Mouse (Mus musculus) lung, postnatal 25 days (tissue): ENCODE data around the gene Vwa3b.

ENCODE experiments used
- DNase-seq: peaks from one replicate; pipeline ENCODE4 v3.0.0; 2022; ENCODE audit warnings: low spot score

The Vwa3b gene

GRCm38 (mm10) chr1:37063841-37064240 lies 37.4 kb downstream of the Vwa3b start:
- no peak for DNase-seq

DNA sequence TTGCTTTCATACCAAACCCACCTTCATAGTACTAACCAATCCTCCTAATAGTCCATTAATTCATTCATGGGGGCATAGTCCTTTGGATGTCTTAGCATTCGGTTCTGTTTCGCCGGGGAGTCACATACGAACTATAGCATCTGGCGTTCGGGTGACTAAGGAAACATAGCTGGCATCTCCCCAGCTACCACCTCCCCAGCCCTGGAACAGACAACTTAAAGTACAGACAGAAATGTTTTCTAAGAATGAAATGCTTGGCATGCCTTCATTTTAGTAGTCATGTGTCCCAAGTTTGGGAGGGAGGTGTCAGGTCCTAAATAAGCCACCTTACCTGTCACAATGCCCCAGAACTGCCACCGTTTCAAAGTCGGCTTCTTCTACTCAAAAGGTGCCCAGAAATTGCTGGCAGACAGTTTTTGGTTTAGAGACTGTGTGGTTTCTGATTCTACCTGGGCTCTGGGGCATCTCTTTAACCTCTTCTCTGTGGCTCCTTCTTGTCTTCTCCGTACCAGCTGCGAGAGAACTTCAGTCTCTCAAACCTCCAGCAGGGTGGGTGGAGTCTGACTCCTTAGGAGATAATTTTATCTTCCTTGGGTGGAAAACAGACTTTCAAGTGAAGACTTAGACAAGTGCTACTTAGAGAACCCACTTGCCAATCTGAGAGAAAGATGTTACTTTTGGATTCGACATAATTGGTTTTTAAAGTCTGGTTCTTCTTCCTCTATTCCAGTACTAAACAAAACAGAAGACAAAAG lies 39.4 kb downstream of the Vwa3b start:
- no peak for DNase-seq

- DNase-seq = no peak
Observed at GRCm38 (mm10) chr1:37075759-37076158, 49.4 kb downstream of the Vwa3b start.

DNA sequence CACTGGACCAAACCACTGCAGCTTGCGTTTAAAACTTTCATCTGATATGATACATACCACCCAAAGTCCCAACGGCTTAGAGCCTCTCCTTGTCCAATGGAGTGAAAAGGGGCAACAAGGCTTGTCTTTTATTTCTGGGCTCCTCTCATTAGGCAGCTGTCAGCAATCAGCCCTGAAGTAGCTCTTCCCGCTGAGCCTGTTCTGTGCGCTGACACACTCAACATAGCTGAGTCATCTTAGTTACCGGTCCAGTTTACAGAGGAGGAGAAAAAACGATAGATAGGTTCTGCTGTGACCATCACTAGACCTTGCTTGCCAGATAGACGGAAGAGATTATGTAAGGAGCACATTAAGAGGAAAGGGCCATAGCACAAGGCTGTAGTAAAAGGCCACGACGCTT lies 50.9 kb downstream of the Vwa3b start:
- DNase-seq = no peak

GRCm38 (mm10) chr1:37077955-37078549 lies 51.7 kb downstream of the Vwa3b start:
- no peak for DNase-seq

DNA sequence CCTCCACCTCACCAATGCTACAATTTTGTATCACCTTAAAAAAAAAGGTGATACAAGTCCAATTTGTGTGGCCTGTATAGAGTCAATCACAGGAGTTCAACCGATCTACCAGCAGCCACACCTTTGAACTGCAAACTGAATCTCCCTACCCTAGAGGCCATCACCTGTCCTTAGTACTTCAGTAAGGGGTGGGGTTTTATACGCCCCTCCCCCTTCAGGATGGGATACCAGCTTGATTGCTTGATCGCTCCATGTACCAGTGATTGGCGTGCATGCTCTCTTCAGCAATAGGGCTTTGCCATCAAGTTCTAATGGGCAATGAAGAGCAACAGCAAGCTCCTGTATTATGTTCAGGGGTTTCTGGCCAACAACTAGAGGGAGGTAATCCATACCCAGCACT lies 54.0 kb downstream of the Vwa3b start:
- DNase-seq = no peak

DNA sequence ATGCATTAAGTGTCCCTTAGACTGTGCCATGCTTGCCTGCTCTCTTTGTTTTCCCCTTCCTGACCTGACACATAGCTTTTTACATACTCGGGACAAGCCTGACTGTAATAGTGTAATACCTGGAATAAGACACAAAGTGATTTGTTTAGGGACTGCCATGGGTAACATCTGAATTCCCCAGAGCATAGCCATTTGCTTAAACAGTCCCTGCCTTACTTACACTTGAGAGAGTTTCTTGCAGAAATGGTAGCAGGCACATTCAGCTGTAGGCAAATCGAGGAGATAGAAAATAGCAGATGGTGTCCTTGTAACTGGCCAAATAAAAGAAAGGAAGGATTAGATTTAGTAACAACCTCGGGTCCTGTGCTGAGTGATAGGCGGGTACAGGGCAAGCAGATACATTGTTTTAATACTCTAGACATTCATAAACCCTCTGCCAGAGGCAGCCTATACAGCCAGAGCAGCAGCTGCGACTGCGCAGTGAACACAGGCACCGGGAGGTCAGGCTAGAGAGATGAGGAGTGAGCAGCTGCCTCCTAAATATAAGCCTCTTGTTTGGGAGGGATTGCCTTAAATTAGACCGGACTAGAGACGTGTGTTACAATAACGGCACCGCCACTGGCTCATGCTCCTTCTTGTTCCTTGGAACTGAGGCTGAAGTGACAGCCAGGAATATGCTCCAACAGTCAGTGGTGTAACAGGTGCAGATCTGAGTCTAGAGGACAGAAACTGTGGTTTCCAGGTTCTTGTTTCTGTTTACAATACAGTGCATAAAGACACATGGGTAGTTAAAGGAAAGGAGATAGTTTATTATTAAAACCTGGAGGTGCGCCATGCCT lies 55.2 kb downstream of the Vwa3b start:
- no peak for DNase-seq

DNA sequence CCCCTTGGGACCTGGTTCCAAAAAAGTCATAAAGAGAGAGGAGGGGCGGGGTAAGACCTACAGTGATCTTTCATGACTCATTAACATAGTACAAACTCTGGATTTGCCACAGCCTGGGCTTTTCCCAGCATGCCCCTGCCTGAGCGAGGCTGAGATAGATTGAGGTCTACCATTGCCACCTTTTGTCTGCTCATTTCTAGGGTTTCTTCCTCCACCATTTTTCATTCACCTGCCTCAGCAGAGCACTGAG lies 55.7 kb downstream of the Vwa3b start:
- DNase-seq = no peak

GRCm38 (mm10) chr1:37084075-37084474 lies 57.7 kb downstream of the Vwa3b start:
- no peak for DNase-seq

- no peak for DNase-seq
Observed at GRCm38 (mm10) chr1:37085171-37085570, 58.8 kb downstream of the Vwa3b start.

- DNase-seq = no peak
Observed at GRCm38 (mm10) chr1:37089191-37089590, 62.8 kb downstream of the Vwa3b start.

- DNase-seq = no peak
Observed at GRCm38 (mm10) chr1:37097382-37098093, 71.1 kb downstream of the Vwa3b start.

- no peak for DNase-seq
Observed at GRCm38 (mm10) chr1:37098094-37098555, 71.7 kb downstream of the Vwa3b start.

DNA sequence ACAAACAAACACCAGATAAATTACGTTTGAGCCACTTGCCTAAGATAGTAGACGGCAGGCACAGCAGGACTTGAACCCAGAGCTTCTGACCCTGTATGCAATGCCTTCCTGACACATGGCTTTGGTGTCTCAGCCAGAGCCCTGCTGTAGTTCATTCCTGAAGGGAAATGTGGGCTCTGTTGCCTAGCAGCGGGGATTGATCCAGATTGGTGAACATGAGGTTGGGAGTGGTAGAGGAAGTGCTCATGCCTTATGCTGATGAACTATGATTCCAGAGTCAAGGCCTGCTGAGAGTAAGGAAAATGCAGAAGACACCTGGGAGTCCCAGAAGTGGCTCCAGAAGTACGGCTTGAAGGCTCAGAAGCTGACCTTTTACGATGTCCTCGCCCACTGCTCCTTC lies 74.0 kb downstream of the Vwa3b start:
- no peak for DNase-seq

DNA sequence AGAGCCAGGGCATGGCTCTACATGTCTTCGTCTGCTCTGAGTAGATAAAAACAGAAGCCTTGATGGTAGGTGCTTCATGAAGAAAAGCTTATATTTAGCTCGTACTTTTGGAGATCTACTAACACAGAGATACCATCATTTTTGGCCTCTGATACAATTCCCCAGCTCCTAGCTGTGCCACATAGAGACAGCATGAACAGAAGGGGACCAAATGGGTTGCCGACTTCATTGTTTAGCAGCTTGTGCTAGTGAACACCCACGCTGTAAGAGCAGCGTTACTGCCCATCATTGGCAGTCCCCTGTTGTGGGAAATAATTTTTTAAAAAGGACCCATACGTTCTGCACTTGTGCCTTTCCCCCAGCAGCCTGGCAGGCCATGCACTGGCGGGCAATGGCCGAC lies 74.6 kb downstream of the Vwa3b start:
- DNase-seq = no peak

DNA sequence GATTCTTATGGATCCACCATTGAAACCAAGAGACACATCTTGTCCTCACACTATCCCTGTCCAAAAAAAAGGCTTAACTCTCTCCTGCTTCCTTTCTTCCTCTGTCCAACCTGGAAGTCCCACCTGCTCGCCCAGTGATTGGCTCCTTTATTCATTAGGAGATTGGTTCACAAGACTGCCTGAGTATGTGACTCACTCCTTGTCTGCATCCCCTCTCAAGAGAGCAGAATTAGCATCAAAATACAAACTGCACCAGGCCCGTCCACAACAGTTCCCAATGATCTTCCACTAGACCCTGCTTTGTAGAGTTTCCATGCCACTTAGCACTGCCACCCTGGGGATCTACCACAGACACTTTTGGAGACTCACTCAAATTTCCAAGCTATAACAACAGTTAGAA lies 75.3 kb downstream of the Vwa3b start:
- no peak for DNase-seq

DNA sequence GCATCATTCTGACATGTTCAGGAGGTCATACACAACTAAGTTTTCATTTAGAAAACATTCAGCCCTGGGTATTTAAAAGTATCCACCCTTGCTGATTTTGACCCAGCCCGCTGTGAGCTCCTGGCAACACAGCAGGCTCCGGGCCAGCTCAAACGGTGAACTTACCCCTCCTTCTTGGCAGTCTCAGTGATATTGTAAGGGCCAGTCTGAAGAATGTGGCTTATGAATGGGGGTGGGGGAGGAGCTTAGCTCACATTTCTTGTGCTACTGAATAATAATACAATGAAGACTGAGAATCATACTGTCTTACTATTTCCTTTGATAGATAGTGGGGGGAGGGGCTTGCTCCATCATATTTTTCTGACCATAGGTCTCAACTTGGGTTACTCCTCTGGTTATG lies 78.8 kb downstream of the Vwa3b start:
- DNase-seq = no peak

DNA sequence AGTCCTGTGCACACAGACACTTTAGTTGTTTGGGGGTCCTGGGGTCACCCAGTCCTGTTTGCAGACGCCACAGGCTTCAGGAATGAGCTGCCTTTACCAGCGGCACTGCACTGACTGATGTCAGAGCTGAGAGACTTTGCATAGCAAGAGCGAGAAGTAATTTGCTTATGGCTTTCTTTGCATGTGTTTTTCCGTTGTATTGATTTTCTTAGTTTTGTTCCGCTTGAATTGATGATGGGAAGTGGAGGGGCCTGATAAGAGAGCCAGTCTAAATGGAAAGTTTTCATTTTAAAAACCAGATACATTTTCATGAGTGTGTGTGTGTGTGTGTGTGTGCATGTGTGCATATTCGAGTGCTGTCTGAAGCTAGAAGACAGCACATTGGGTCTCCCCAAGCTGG lies 87.4 kb downstream of the Vwa3b start:
- DNase-seq = no peak

DNA sequence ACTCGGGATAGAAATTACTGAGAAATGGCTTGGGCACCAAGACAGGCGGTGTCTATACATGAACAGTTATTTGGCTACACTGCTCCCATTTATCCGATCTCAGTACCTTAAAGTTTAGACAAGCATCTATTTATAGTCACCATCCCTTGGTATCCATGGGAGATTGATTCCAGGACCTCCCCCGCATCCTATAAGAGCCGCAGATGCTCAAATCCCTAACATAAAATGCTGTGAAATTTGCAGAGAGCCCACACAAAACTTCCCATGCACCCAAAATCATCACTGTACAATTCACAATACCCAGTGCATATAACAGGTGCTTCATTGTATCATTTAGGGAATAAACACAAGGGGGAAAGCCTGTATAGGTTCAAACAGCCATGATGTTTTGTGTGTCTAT lies 89.5 kb downstream of the Vwa3b start:
- DNase-seq = no peak

- DNase-seq = no peak
Observed at GRCm38 (mm10) chr1:37116574-37116973, 90.2 kb downstream of the Vwa3b start.

- no peak for DNase-seq
Observed at GRCm38 (mm10) chr1:37117964-37118363, 91.6 kb downstream of the Vwa3b start.

- no peak for DNase-seq
Observed at GRCm38 (mm10) chr1:37122306-37122705, 95.9 kb downstream of the Vwa3b start.

DNA sequence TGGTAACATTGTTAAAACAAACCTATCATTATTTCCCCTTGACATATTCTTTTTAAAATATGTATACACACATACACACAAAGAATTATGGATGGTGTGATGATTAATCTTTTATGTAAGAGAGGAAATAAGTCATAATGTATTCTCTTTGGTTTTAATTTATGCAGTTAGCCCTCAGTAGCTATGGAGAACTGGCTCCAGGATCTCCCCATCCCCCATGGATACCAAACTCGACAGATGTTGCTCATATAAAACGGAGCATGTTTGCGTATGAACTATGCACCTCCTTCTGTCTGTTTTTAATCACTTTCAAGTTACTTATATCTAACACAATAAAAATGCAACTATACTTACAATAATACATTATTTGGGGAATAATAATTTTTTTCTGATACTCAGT lies 96.4 kb downstream of the Vwa3b start:
- no peak for DNase-seq
